In genomic region chr6:64996824-64997421, GRCm38 (mm10) we compare ENCODE assay signal across 8 mouse cellular contexts. TPM values are rescaled to one million over a fixed set of nuclear protein-coding genes. Genes with fewer than 3 reads are reported as not detected.
DNase-seq lines count a peak whose midpoint lies in the region; ATAC-seq and TF ChIP-seq lines count a peak whose summit lies in the region.

No protein-coding gene starts in this region.

- H3K4me1 ChIP-seq in forebrain, embryonic 16.5 days (replicated peaks; ENCODE audit: control insufficient read depth, insufficient read depth, low read length) = no peaks in the 10 kb centered on the region
- no peaks in the 10 kb centered on the region for H3K4me1 ChIP-seq in liver, postnatal 0 days (ENCODE audit: insufficient read depth)
- no peaks in the 10 kb centered on the region for H3K4me1 ChIP-seq in small intestine, adult 2 months (ENCODE audit: control insufficient read depth, insufficient read depth, insufficient read length, low read length)
- no peaks in the 10 kb centered on the region for H3K4me1 ChIP-seq in heart, embryonic 11.5 days (ENCODE audit: control insufficient read depth, insufficient read depth, low read length)

- no peak overlapping the region for H3K4me3 ChIP-seq in forebrain, embryonic 16.5 days (replicated peaks; ENCODE audit: low read length)
- no peak overlapping the region for H3K4me3 ChIP-seq in liver, postnatal 0 days (ENCODE audit: low read depth, low read length)
- H3K4me3 ChIP-seq in small intestine, adult 2 months (ENCODE audit: low read depth, low read length) = no peak overlapping the region
- H3K4me3 ChIP-seq in heart, embryonic 11.5 days (ENCODE audit: low read depth, low read length) = no peak overlapping the region

- peak; percentile 43; the same call in 1 of the 2 replicates for ATAC-seq in forebrain, embryonic 16.5 days
- no peak; the same call in 1 of the 2 replicates for ATAC-seq in liver, postnatal 0 days
- no peak for ATAC-seq in heart, embryonic 11.5 days (replicated peaks; ENCODE audit: insufficient number of reproducible peaks, low FRiP score, low TSS enrichment)

- DNase-seq in left cerebral cortex, adult 18-20 months (ENCODE audit: low spot score in 2 of 2) = peak; percentile 2 to 3
- no peak for DNase-seq in left cerebral cortex, adult 11 months (ENCODE audit: low spot score)
- DNase-seq in brain, adult 2 months (ENCODE audit: low read depth, low spot score) = peak; percentile 24
- no peak for DNase-seq in liver, postnatal 0 days
- no peak for DNase-seq in ovary, postnatal 10 days (ENCODE audit: low spot score)

- H3K27me3 ChIP-seq in forebrain, embryonic 16.5 days (replicated peaks; ENCODE audit: control insufficient read depth, insufficient read depth, low read length) = no peaks in the 10 kb centered on the region
- no peaks in the 10 kb centered on the region for H3K27me3 ChIP-seq in liver, postnatal 0 days (ENCODE audit: insufficient read depth, low read length)
- no peaks in the 10 kb centered on the region for H3K27me3 ChIP-seq in small intestine, adult 2 months (ENCODE audit: control insufficient read depth, insufficient read depth, low read length)
- H3K27me3 ChIP-seq in heart, embryonic 11.5 days (ENCODE audit: control insufficient read depth, insufficient read depth, low read length) = no peaks in the 10 kb centered on the region

- no peak for TF ChIP-seq POLR2A in small intestine, adult 2 months (IDR thresholded peaks at IDR 0.05; ENCODE audit: low read depth, low read length)

- 41% methylated on average over 13 of the region's 13 CpGs for WGBS in forebrain, embryonic 16.5 days
- WGBS in liver, postnatal 0 days (ENCODE audit: insufficient replicate concordance) = 27% methylated on average over 13 of the region's 13 CpGs
- WGBS in small intestine, adult 2 months = 25% methylated on average over 13 of the region's 13 CpGs
- 47% methylated on average over 13 of the region's 13 CpGs for WGBS in heart, embryonic 11.5 days (ENCODE audit: insufficient replicate concordance)

- peak; percentile 36 for TF ChIP-seq CTCF in liver, postnatal 0 days (IDR thresholded peaks at IDR 0.05; ENCODE audit: low read depth)
- peak; percentile 42; the same call in 1 of the 2 replicates for TF ChIP-seq CTCF in small intestine, adult 2 months (IDR thresholded peaks at IDR 0.05; ENCODE audit: extremely low read depth, insufficient read length, insufficient replicate concordance, low read depth, low read length)

- no peak overlapping the region for H3K9ac ChIP-seq in forebrain, embryonic 16.5 days (replicated peaks; ENCODE audit: low read depth, low read length)
- H3K9ac ChIP-seq in liver, postnatal 0 days (replicated peaks) = no peak overlapping the region
- no peak overlapping the region for H3K9ac ChIP-seq in heart, embryonic 11.5 days (ENCODE audit: low read depth, low read length)

- H3K27ac ChIP-seq in forebrain, embryonic 16.5 days (ENCODE audit: low read length) = no peak overlapping the region
- H3K27ac ChIP-seq in liver, postnatal 0 days (ENCODE audit: low read depth) = no peak overlapping the region
- H3K27ac ChIP-seq in small intestine, adult 2 months (ENCODE audit: insufficient read depth, low read depth, low read length) = no peak overlapping the region
- H3K27ac ChIP-seq in heart, embryonic 11.5 days (ENCODE audit: low read depth, low read length) = no peak overlapping the region

- no peaks in the 10 kb centered on the region for H3K9me3 ChIP-seq in forebrain, embryonic 16.5 days (ENCODE audit: control insufficient read depth, low read length)
- no peaks in the 10 kb centered on the region for H3K9me3 ChIP-seq in liver, postnatal 0 days (ENCODE audit: low read length)
- no peaks in the 10 kb centered on the region for H3K9me3 ChIP-seq in heart, embryonic 11.5 days (replicated peaks; ENCODE audit: control insufficient read depth, low read length)

- TF ChIP-seq EP300 in liver, postnatal 0 days (IDR thresholded peaks at IDR 0.05; ENCODE audit: low read depth) = no peak

- H3K4me2 ChIP-seq in forebrain, embryonic 16.5 days (ENCODE audit: low read length) = no peak overlapping the region
- H3K4me2 ChIP-seq in liver, postnatal 0 days (ENCODE audit: low read depth, low read length) = no peak overlapping the region
- H3K4me2 ChIP-seq in heart, embryonic 11.5 days = no peak overlapping the region

- H3K36me3 ChIP-seq in forebrain, embryonic 16.5 days (ENCODE audit: control insufficient read depth, insufficient read depth) = no peaks in the 10 kb centered on the region
- no peaks in the 10 kb centered on the region for H3K36me3 ChIP-seq in liver, postnatal 0 days (replicated peaks; ENCODE audit: insufficient read depth, low read length)
- no peaks in the 10 kb centered on the region for H3K36me3 ChIP-seq in small intestine, adult 2 months (ENCODE audit: control insufficient read depth, insufficient read depth, low read length)
- no peaks in the 10 kb centered on the region for H3K36me3 ChIP-seq in heart, embryonic 11.5 days (ENCODE audit: control insufficient read depth, insufficient read depth, low read length)

RNA-seq across cellular contexts. Expression of gene Smarcad1, which starts 45.5 kb away (rescaled TPM):
- total RNA-seq in left cerebral cortex, adult 18-20 months (2021) = 10 to 100 TPM; 32.1 to 39.5 TPM
- 92.0 and 98.7 TPM in 2 replicates for polyA plus RNA-seq in forebrain, embryonic 16.5 days (2015; fragmentation: Nextera tagmentation; extraction: Ambion mirVana)
- 17.4 and 19.6 TPM in 2 replicates for polyA plus RNA-seq in liver, postnatal 0 days (2015; fragmentation: Nextera tagmentation; extraction: Ambion mirVana)
- 1.8 and 3.9 TPM in 2 replicates for polyA plus RNA-seq in small intestine, adult 2 months (2012; rRNA removed)
- polyA plus RNA-seq in heart, embryonic 11.5 days (2014; fragmentation: Nextera tagmentation; extraction: Ambion mirVana) = 52.7 and 68.1 TPM in 2 replicates

Comparison
In these comparisons a context has a peak if more than half of its experiments do, and no peak if none do; other contexts are left out.
1. DNase-seq: peak in left cerebral cortex, adult 18-20 months (2 of 2) and brain, adult 2 months (single experiment); none in left cerebral cortex, adult 11 months (single experiment), liver, postnatal 0 days (single experiment) and ovary, postnatal 10 days (single experiment).